Mouse (Mus musculus) MEL (cell line): ENCODE measurements at regions not wholly inside any gene's neighbourhood (a gene's known extent, or its start where the extent isn't known, plus 50 kb on each side); places are given as distances from the start of the nearest gene placed in this dataset.

Experiments used
- CTCF ChIP-seq, 3 experiments: IDR thresholded peaks in 2 of 3; conservative IDR thresholded peaks in 1 of 3; 2 replicates each; pipeline ENCODE4 v1.5.1; 2011 to 2012; ENCODE audit warnings: low read length in 3 of 3, low read depth in 2 of 3, mild to moderate bottlenecking in 2 of 3, improper control_type of control experiment in 1 of 3, inconsistent platforms in 1 of 3, mixed read lengths in 1 of 3, moderate library complexity in 1 of 3; ENCODE audit not compliant: control insufficient read depth in 1 of 3, insufficient read depth in 1 of 3, poor library complexity in 1 of 3, severe bottlenecking in 1 of 3
- EP300 ChIP-seq, 2 experiments: IDR thresholded peaks; 2 replicates each; pipeline ENCODE4 v1.6.1; 2011; ENCODE audit warnings: improper control_type of control experiment in 2 of 2, low read length in 2 of 2, low read depth in 1 of 2, mild to moderate bottlenecking in 1 of 2
- GATA1 ChIP-seq: IDR thresholded peaks from 2 replicates; pipeline ENCODE4 v1.6.1; 2011; ENCODE audit warnings: low read depth, low read length, improper control_type of control experiment
- JUND ChIP-seq: IDR thresholded peaks from 2 replicates; pipeline ENCODE4 v1.6.1; 2011; ENCODE audit warnings: low read depth, mild to moderate bottlenecking, improper control_type of control experiment, low read length
- NRF1 ChIP-seq: IDR thresholded peaks from 2 replicates; pipeline ENCODE4 v1.6.1; 2014; ENCODE audit warnings: low read depth, mild to moderate bottlenecking, inconsistent platforms, low read length, improper control_type of control experiment, moderate library complexity; ENCODE audit not compliant: poor library complexity, insufficient read depth, severe bottlenecking
- POLR2AphosphoS2 ChIP-seq: IDR thresholded peaks from 2 replicates; pipeline ENCODE4 v1.6.1; 2011; ENCODE audit warnings: low read length, improper control_type of control experiment
- TAL1 ChIP-seq: IDR thresholded peaks from 2 replicates; pipeline ENCODE4 v1.6.1; 2012; ENCODE audit warnings: mild to moderate bottlenecking, inconsistent platforms, low read length, moderate library complexity, mixed read lengths
- TCF12 ChIP-seq: IDR thresholded peaks from 2 replicates; pipeline ENCODE4 v1.6.1; 2014; ENCODE audit warnings: low read depth, mild to moderate bottlenecking, inconsistent platforms, low read length, improper control_type of control experiment, moderate library complexity

GRCm38 (mm10) chr8:98214019-98214418 is 1202.3 kb downstream of the Cdh8 start:
- TF ChIP-seq POLR2AphosphoS2 (no peak), NRF1 (no peak), CTCF (IDR thresholded peaks at IDR 0.05 in 2 of 3, conservative IDR thresholded peaks at IDR 0.05 in 1 of 3; ENCODE audit: control insufficient read depth in 1 of 3, insufficient read depth in 1 of 3, low read depth in 2 of 3, low read length in 3 of 3, poor library complexity in 1 of 3, severe bottlenecking in 1 of 3) (no peak), JUND (no peak), GATA1 (no peak), TAL1 (no peak), EP300 (IDR thresholded peaks at IDR 0.05; ENCODE audit: low read depth in 1 of 2, low read length in 2 of 2) (no peak), TCF12 (no peak)
